Mouse (Mus musculus) forebrain, embryonic 11.5 days (tissue): ENCODE data around the gene Arhgap24. TPM values are rescaled to one million over a fixed set of nuclear protein-coding genes. Genes with fewer than 3 reads are reported as not detected.

Experiments
- ATAC-seq: fragments of 200-750 bp; cut with Nextera tagmentation; replicated peaks from 2 replicates; pipeline ENCODE4 v1.8.0; 2017; ENCODE audit warnings: moderate TSS enrichment; ENCODE audit not compliant: low FRiP score
- DNase-seq: peaks from one replicate; pipeline ENCODE4 v3.0.0-alpha.2; 2017; ENCODE audit warnings: low spot score
- H3K27ac ChIP-seq: fragments of 300-500 bp; sonication (generic); 2 replicates; pipeline ENCODE4 v1.5.1; 2014; ENCODE audit warnings: low read depth, low read length
- H3K27me3 ChIP-seq: fragments of 300-500 bp; sonication (generic); 2 replicates; pipeline ENCODE4 v1.6.1; 2014; ENCODE audit warnings: mild to moderate bottlenecking, low read length, mixed read lengths; ENCODE audit not compliant: control insufficient read depth, insufficient read depth
- H3K36me3 ChIP-seq: fragments of 300-500 bp; sonication (generic); 2 replicates; pipeline ENCODE4 v1.6.1; 2014; ENCODE audit warnings: mild to moderate bottlenecking, low read length, moderate library complexity, mixed read lengths; ENCODE audit not compliant: control insufficient read depth, insufficient read depth
- H3K4me1 ChIP-seq: fragments of 300-500 bp; sonication (generic); replicated peaks from 2 replicates; pipeline ENCODE4 v1.6.1; 2014; ENCODE audit warnings: low read length, mixed read lengths; ENCODE audit not compliant: control insufficient read depth, insufficient read depth
- H3K4me2 ChIP-seq: fragments of 300-500 bp; sonication (generic); 2 replicates; pipeline ENCODE4 v1.6.1; 2014; ENCODE audit warnings: low read depth, mild to moderate bottlenecking, low read length, moderate library complexity, mixed read lengths; ENCODE audit not compliant: severe bottlenecking
- H3K4me3 ChIP-seq: fragments of 300-500 bp; sonication (generic); 2 replicates; pipeline ENCODE4 v1.5.1; 2014; ENCODE audit warnings: low read depth, low read length
- H3K9ac ChIP-seq: fragments of 300-500 bp; sonication (generic); 2 replicates; pipeline ENCODE4 v1.6.1; 2014; ENCODE audit warnings: low read length
- H3K9me3 ChIP-seq: fragments of 300-500 bp; sonication (generic); 2 replicates; pipeline ENCODE4 v1.6.1; 2016; ENCODE audit warnings: low read length, mixed read lengths; ENCODE audit not compliant: control insufficient read depth
- WGBS: fragments of 180-500 bp; shearing (Covaris S2); extraction: QIAGEN DNeasy Blood & Tissue Kit; methylation state at CpG from one replicate; pipeline ENCODE4 v1.1.7; 2014; 5-methylcytosine and 5-hydroxymethylcytosine counted together
- polyA plus RNA-seq: library from polyadenylated mRNA; unstranded; fragments of >200 nt; fragmentation: Nextera tagmentation; extraction: Ambion mirVana; gene quantifications from 2 replicates; pipeline ENCODE4 v1.2.1, GENCODE M21; 2014

Gene Arhgap24
- polyA plus RNA-seq, 1 experiment from 2014 or later, result 1.9 TPM

- Histone ChIP-seq H3K27me3 (no peaks in the 10 kb centered on the region), H3K9me3 (no peaks in the 10 kb centered on the region), H3K4me2 (no peak overlapping the region), H3K27ac (no peak overlapping the region), H3K4me3 (no peak overlapping the region), H3K9ac (no peak overlapping the region), H3K36me3 (no peaks in the 10 kb centered on the region), H3K4me1 (no peaks in the 10 kb centered on the region)
- ATAC-seq (no peak), DNase-seq (no peak)
These were observed 326.3 kb downstream of the Arhgap24 start for GRCm38 (mm10) chr5:102807518-102807917.

DNA sequence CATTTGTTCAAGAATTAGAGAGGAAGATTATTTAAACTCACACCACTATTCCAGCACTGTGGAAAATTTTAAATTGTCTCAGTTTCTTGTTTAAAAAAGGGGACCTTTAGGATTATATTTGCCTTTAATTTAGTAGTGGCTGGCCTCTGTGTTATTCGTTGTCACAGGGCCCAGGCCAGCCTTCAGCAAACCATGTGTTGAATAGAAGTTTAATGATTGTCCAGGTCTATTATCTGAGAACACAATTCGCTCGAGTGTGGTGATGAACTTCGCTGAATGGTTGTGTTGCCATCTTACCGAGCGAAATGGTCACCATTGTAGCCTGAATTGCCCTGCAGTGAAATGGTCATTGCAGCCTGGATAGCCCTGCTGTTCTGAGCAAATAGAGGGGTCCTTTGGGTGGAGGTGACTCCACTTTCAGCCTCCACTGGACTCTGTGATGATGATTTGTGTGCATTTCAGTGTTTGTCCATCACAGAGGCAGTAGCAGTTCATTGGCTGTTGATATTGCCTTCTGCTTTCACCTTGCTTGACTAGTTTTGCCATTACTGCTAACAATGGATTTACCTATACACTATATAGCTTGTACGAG is 329.3 kb downstream of the Arhgap24 start:
- no peak overlapping the region for H3K4me2 ChIP-seq
- no peak overlapping the region for H3K9ac ChIP-seq
- DNase-seq (no peak), ATAC-seq (no peak)
- H3K9me3 ChIP-seq, result no peaks in the 10 kb centered on the region
- H3K4me3 ChIP-seq, result no peak overlapping the region
- no peaks in the 10 kb centered on the region for H3K4me1 ChIP-seq
- H3K36me3 ChIP-seq, result no peaks in the 10 kb centered on the region
- H3K27ac ChIP-seq, result no peak overlapping the region
- WGBS, result 61% methylated on average over 7 of the region's 7 CpGs
- H3K27me3 ChIP-seq, result no peaks in the 10 kb centered on the region

DNA sequence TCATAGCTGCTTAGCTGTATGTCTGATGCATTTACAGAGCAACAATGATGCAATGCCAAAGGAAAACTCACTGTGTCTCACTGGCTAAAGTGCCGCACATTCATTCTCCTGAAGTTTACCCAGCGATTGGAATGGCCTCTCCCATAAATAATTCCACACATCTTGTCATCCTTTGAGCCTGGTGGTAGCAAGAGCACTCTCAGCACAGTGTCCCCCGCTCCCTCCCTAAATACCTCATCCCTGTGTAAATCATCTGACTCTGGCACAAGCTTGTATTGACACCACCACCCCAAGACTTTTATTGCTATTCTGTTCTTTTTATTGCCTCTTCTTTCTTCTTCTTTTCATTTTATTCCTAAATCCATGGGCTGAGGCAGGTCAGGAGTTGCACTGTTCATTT is 332.1 kb downstream of the Arhgap24 start:
- no peak overlapping the region for H3K9ac ChIP-seq

GRCm38 (mm10) chr5:102817641-102818040 is 336.4 kb downstream of the Arhgap24 start:
- WGBS, result 76% methylated on average over 7 of the region's 7 CpGs
- Histone ChIP-seq H3K27ac (no peak overlapping the region), H3K36me3 (no peaks in the 10 kb centered on the region), H3K4me3 (no peak overlapping the region), H3K4me2 (no peak overlapping the region), H3K9me3 (no peaks in the 10 kb centered on the region), H3K9ac (no peak overlapping the region), H3K4me1 (no peaks in the 10 kb centered on the region), H3K27me3 (no peaks in the 10 kb centered on the region)
- ATAC-seq, result no peak
- DNase-seq, result no peak

More for the DNA sequence above, 332.1 kb downstream of the Arhgap24 start:
- no peak overlapping the region for H3K4me3 ChIP-seq
- ATAC-seq (no peak), DNase-seq (no peak)
- no peak overlapping the region for H3K27ac ChIP-seq
- H3K36me3 ChIP-seq, result no peaks in the 10 kb centered on the region
- H3K4me2 ChIP-seq, result no peak overlapping the region
- H3K27me3 ChIP-seq, result no peaks in the 10 kb centered on the region
- H3K9me3 ChIP-seq, result no peaks in the 10 kb centered on the region
- no peaks in the 10 kb centered on the region for H3K4me1 ChIP-seq
- WGBS, result 86% methylated on average over 3 of the region's 3 CpGs

DNA sequence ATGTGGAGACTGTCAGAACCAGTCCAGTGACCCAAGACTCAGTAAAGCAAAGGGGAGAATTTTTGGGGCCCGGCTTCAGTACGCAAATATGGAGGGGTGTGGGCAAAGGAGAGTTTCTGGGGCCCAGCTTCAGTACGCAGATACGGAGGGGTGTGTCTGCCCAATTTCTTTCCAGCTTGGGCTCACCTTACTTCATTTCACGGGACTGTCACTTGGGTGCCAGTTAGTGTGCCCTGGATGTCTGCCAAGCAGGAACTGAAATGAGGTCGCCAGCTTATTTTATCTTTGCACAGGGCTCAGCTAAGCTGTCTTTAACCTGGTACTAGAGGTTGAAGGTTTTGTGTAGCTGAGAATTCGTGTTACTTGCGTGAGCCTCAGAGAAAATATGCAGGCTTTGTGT is 344.3 kb downstream of the Arhgap24 start:
- Histone ChIP-seq H3K9ac (no peak overlapping the region), H3K9me3 (no peaks in the 10 kb centered on the region), H3K27ac (no peak overlapping the region), H3K36me3 (no peaks in the 10 kb centered on the region), H3K4me3 (no peak overlapping the region), H3K4me2 (no peak overlapping the region), H3K27me3 (no peaks in the 10 kb centered on the region), H3K4me1 (no peaks in the 10 kb centered on the region)
- WGBS, result 83% methylated on average over 8 of the region's 8 CpGs
- ATAC-seq, result no peak
- DNase-seq, result no peak

DNA sequence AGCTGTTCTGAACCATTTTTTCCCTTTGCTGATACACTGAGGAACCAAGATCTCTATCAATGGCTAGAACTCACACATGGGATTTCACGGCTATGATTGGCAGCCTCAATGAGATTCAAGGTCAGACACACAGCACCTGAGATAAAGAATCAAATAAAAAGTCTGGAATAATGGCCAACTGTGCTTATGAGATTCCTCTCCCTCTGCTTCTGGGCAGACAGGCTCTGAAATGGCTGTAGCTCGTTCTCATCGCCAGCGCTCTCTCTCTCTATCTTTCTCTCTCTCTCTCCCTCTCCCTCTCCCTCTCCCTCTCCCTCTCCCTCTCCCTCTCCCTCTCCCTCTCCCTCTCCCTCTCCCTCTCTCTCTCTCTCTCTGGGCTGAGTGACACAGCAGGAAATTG is 357.9 kb downstream of the Arhgap24 start:
- DNase-seq, result no peak
- no peak overlapping the region for H3K4me2 ChIP-seq
- H3K9me3 ChIP-seq, result no peaks in the 10 kb centered on the region
- no peaks in the 10 kb centered on the region for H3K36me3 ChIP-seq
- ATAC-seq, result no peak
- no peaks in the 10 kb centered on the region for H3K27me3 ChIP-seq
- H3K4me3 ChIP-seq, result no peak overlapping the region
- H3K27ac ChIP-seq, result no peak overlapping the region
- 81% methylated on average over 4 of the region's 4 CpGs for WGBS
- H3K9ac ChIP-seq, result no peak overlapping the region
- H3K4me1 ChIP-seq, result no peaks in the 10 kb centered on the region

DNA sequence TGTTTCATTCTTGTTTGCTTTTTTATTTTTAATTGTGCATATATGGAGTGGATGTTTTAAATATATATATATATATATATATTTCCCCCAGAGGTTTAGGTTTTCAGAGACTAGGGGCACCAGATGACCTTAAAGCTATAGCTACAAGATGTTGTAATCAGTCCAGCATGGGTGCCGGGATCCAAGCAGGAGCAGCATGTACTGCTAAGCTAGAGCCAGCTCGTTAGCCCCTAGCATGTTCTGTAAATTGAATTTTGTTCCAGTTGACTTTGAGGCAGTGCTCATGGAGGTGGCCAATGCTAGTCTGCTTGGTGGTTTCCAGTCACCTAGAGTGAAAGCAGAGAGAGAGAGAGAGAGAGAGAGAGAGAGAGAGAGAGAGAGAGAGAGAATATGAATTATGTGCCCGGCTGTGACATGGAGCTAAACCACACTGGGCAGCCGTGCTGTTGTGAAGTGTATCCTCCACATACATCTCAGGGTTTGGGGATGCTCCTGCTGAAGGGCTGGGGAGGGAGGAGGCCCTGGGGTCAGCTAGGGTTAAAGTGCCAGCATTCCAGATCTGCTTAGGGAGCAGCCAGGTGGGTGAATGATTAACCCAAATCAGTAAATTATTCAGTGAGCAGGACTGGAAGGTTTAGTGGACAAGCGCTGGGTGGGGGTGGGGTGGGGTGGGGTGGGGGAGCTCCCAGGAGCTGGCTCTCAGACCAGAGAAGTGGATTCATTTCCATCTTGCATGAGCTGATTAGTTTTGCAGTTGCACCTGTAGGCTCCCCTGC is 362.9 kb downstream of the Arhgap24 start:
- Histone ChIP-seq H3K36me3 (no peaks in the 10 kb centered on the region), H3K27me3 (no peaks in the 10 kb centered on the region), H3K4me2 (no peak overlapping the region), H3K4me1 (peaks cover 2% of the 10 kb centered on the region; the same call in 1 of the 2 replicates), H3K4me3 (no peak overlapping the region), H3K27ac (no peak overlapping the region), H3K9ac (no peak overlapping the region), H3K9me3 (no peaks in the 10 kb centered on the region)
- no peak for DNase-seq
- WGBS, result 37% methylated on average over 5 of the region's 5 CpGs
- ATAC-seq, result no peak

DNA sequence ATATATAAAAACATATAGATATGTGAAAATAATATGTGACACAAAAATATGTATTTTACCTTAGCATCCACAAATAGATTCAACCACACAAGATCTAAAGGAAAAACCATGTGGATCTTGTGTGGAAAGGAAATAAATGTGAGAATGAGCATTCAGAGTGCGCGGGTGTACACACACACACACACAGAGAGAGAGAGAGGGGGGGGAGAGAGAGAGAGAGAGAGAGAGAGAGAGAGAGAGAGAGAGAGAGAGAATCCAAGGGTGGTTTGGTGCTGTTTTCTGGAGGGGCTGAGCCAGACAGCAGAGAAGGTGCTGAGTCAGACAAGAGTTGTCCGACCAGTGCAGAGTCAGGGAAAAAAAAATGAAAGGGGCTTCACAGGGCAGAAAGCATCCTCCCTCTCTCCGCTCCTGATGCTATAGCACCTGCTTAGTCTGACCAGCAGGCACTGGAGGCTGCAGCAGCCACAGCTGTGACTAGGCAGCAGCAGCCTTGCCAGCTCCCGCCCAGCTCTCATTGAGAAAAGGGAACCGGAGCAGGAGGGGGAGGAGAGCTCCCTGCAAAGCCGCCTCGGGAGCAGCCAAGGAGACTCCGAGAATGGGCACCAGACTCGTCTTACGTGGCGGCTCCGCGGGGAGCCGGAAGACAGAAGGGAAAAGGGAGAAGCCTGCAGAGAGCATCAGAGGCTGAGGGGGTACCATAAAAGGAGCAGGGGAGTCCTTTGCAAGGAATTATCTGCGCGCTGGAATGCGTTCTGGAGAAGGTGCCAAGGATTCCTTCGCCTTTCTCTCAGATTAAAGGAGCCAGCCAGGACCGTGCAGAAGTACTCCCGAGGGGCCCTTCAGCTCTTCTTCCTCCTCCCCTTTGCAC is 363.8 kb downstream of the Arhgap24 start:
- 3% methylated on average over 21 of the region's 21 CpGs for WGBS
- H3K4me3 ChIP-seq, result peak overlapping the region; percentile 38

More for the DNA sequence above, 363.8 kb downstream of the Arhgap24 start:
- ATAC-seq (peak; percentile 92), DNase-seq (peak; percentile 79)
- H3K9ac ChIP-seq, result peak overlapping the region; percentile 52
- H3K36me3 ChIP-seq, result no peaks in the 10 kb centered on the region
- no peaks in the 10 kb centered on the region for H3K9me3 ChIP-seq
- no peak overlapping the region for H3K27ac ChIP-seq
- no peaks in the 10 kb centered on the region for H3K27me3 ChIP-seq
- peaks cover 2% of the 10 kb centered on the region; the same call in 1 of the 2 replicates for H3K4me1 ChIP-seq
- H3K4me2 ChIP-seq, result peak overlapping the region; percentile 69
